Mouse (Mus musculus): ENCODE measurements around the gene Btf3l4. TPM values are rescaled to one million over a fixed set of nuclear protein-coding genes. Genes with fewer than 3 reads are reported as not detected.
A peak's percentile ranks its signal among the peaks of the same experiment; 100 is the strongest.

The Btf3l4 gene
- polyA plus RNA-seq, 1 experiment: 161 TPM

DNA sequence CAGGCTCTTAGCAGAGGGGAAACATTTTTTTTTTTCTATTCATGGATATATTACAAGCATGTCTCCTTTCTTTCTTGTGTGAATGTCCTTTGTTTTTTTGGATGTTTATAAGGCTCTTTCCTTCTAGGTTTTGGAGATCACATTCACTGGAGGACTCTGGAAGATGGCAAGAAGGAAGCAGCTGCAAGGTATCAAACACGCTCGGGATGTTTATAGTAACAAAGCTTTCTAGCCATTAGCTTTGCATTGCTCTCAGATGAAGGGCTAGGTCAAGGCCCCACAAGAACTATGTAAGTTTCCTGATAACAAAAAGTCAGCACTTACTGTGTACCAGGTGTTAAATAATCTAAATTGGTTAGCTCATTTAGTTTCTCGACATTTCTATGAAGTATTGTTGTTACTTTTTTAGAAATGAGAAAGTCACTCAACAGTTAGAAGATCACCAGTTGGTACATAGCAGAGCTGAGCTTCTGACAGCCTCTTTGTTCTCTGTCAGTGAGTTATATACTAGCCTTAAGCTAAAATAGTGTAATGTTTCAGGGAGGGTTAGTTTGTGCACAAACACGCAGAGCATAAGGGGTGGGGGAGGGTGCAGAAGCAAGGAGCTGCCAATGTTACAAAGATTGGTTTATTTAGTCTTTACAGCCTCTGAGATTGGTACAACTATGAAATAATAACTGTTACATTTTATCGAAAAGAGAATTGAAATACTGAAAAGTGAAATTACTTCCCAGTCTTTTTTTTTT is 12.6 kb upstream of the Btf3l4 start:
- H3K27ac ChIP-seq (ENCODE audit: insufficient read depth, low read length): no peak overlapping the region
- no peaks in the 10 kb centered on the region; the same call in none of the 2 replicates for H3K4me1 ChIP-seq (ENCODE audit: control insufficient read depth, insufficient read depth, low read length)
- TF ChIP-seq POLR2A (IDR thresholded peaks at IDR 0.05; ENCODE audit: low read depth, low read length) (no peak), CTCF (IDR thresholded peaks at IDR 0.05; ENCODE audit: borderline replicate concordance, insufficient read depth, low read length) (no peak)
- H3K4me3 ChIP-seq (ENCODE audit: insufficient read depth, low read length): no peak overlapping the region

DNA sequence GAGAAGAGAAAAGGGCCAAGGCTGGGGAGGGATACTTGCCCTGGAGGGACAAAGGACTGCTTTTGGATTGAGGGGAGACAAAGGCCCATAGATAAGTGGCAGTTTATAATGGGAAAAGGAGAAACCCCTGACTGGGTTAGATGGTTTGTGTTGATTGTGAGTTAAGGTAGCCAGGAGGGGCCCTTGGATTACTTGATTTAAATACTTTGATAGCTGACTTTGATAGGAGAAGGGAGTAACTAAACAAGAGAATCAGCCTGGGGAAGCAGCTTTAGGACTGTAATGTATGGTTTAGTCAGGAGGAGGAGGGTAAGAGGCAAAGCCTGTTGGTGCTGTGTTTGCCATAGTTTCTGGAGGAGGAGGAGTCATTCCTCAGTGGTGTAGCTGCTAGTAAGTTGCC is 9.9 kb upstream of the Btf3l4 start:
- Histone ChIP-seq H3K4me1 (ENCODE audit: control insufficient read depth, insufficient read depth, low read length) (peaks cover 1% of the 10 kb centered on the region; the same call in 1 of the 2 replicates), H3K27ac (ENCODE audit: insufficient read depth, low read length) (no peak overlapping the region), H3K4me3 (ENCODE audit: insufficient read depth, low read length) (no peak overlapping the region)
- no peak for TF ChIP-seq CTCF (IDR thresholded peaks at IDR 0.05; ENCODE audit: borderline replicate concordance, insufficient read depth, low read length)
- no peak for TF ChIP-seq POLR2A (IDR thresholded peaks at IDR 0.05; ENCODE audit: low read depth, low read length)

DNA sequence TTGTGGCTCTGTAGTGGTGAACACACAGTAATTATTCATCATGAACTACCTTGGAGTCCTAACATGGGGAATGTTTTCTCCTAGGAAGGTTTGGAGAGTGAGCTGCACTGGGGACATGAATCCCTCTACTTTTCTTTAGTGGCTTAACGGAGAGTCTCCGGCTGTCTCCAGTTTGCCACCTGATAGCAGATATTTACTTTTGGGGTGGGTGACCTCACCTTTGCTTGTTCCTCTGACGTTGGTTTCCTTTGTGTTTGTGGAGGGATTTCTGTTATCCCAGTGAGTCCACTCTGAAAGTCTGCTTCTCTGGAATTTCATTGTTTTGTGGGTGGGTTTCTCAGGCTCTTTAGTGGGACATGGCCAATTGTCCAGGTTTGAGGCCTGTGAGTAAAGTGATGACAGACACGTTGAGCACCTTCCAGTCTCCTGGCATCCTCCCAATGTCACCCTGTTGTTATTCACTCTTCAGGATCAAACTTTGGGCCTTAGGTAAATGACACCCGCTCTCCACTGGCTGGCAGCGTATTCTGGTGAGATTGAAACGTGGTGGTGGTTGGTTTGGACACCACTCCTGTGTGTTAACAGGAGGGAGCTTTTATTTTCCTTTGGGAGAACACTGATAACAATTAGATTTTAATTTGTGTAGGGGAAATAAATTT is 8.6 kb upstream of the Btf3l4 start:
- Histone ChIP-seq H3K27ac (ENCODE audit: insufficient read depth, low read length) (no peak overlapping the region), H3K4me1 (ENCODE audit: control insufficient read depth, insufficient read depth, low read length) (peaks cover 5% of the 10 kb centered on the region; the same call in 1 of the 2 replicates), H3K4me3 (ENCODE audit: insufficient read depth, low read length) (no peak overlapping the region)
- TF ChIP-seq CTCF (IDR thresholded peaks at IDR 0.05; ENCODE audit: borderline replicate concordance, insufficient read depth, low read length) (no peak), POLR2A (IDR thresholded peaks at IDR 0.05; ENCODE audit: low read depth, low read length) (no peak)

DNA sequence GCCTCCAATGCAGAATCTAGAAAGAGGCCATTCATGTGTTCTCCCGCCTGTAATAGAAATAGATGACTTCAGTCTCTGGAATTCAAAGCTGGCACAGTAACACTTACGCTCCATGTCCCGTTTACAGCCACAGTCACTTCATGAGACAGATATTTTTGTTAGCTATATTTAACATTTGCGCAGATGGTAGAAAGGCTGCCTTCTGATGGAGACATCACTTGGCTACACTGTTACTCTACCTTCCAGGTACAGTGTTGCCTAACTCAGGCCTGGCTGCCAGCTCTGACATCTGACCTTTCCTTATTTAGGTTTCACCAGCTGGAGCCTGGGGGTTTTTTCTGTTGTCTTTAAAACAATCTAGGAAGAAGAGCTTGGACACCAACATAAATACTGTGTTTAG is 4.6 kb upstream of the Btf3l4 start:
- no peak overlapping the region for H3K4me3 ChIP-seq (ENCODE audit: insufficient read depth, low read length)
- no peak overlapping the region for H3K27ac ChIP-seq (ENCODE audit: insufficient read depth, low read length)
- H3K4me1 ChIP-seq (ENCODE audit: control insufficient read depth, insufficient read depth, low read length): peaks cover 7% of the 10 kb centered on the region; the same call in 1 of the 2 replicates
- TF ChIP-seq CTCF (IDR thresholded peaks at IDR 0.05; ENCODE audit: borderline replicate concordance, insufficient read depth, low read length) (no peak), POLR2A (IDR thresholded peaks at IDR 0.05; ENCODE audit: low read depth, low read length) (no peak)

DNA sequence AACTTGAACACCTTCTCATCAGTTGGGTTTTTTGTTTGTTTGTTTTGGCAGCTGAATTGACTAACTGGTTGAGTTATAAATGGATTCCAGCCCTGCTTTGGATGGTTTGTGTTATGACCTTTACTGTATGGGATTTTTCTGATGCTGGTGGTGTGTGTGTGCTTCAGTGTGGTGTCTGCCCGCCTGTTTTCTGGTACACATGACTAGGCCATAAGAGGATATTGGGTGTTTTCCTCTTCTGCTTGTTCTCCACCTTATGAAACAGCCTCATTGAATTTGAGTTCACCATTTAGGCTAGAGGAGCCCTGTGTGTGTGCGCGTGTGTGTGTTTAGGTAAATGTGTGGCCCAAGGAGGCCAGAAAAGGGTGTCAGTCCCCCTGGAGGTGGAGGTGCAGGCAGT is 2.1 kb upstream of the Btf3l4 start:
- Histone ChIP-seq H3K4me3 (ENCODE audit: insufficient read depth, low read length) (peak overlapping the region; percentile 89), H3K27ac (ENCODE audit: insufficient read depth, low read length) (peak overlapping the region; percentile 99), H3K4me1 (ENCODE audit: control insufficient read depth, insufficient read depth, low read length) (peaks cover 7% of the 10 kb centered on the region; the same call in 1 of the 2 replicates)
- TF ChIP-seq CTCF (IDR thresholded peaks at IDR 0.05; ENCODE audit: borderline replicate concordance, insufficient read depth, low read length) (no peak), POLR2A (IDR thresholded peaks at IDR 0.05; ENCODE audit: low read depth, low read length) (no peak)

DNA sequence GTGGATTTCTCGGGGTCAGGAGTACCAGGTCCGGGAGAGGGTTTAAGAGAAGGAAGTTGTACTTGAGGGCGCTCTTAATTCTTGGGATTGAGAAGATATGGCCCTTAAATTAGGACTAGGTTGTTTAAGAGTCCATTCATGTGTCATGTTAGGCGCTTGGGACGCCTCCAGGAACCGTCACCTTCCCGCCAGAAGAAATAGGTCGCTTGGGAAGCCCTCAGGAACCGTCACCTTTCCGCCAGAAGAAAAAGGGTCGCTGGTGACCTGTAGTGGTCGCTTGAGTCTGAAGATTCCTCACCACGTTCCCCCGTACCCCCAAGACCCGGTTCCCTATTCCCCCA is 1.5 kb upstream of the Btf3l4 start:
- Histone ChIP-seq H3K4me1 (ENCODE audit: control insufficient read depth, insufficient read depth, low read length) (peaks cover 9% of the 10 kb centered on the region), H3K27ac (ENCODE audit: insufficient read depth, low read length) (peak overlapping the region; percentile 99), H3K4me3 (ENCODE audit: insufficient read depth, low read length) (peak overlapping the region; percentile 89)
- TF ChIP-seq POLR2A (IDR thresholded peaks at IDR 0.05; ENCODE audit: low read depth, low read length) (no peak), CTCF (IDR thresholded peaks at IDR 0.05; ENCODE audit: borderline replicate concordance, insufficient read depth, low read length) (no peak)

DNA sequence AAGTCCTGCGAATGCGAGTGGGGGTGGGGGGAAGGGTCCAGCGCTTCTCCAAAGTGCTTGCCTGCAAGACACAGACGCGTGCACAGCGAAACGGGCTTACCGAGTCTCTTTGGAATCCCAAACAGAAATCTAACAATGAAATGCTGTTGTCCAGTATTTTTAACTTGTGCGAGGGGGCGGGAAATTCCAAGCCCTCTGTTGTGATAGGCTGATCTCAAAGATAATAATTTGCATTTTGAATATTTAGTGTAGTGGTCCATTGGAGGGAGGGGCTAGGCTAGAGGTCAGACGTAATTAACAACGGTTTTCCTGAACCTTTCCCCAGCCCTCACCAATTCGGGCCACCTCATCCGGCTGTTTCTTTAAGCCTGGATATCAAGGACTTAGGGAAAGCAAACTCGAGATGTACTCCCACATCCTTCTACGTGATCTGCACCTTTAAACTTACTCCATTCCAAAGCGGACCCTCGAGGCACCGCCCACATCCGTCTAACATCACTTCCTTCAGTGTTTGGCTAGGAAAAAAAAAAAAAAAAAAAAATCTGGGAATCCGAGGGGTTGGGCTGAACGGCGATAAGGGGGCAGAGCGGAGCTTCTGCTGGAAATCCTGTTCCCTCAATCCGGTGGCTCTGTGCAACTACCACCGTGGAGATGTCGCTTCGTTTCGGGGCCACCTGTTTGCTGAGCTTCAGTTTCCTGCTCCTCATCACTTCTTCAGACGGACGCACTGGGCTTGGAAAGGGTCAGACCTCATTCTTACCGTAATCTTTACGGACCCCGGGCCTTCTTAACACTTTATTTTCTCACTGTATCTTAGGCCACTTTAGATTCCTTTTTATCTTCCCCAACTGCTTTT is 929 bp upstream of the Btf3l4 start, which contains the start of gene Txndc12:
TSS of gene Txndc12 (plus strand) at position 487 of the 856 bp plus-strand sequence.
- peak within 1 kb of the TSS; percentile 99 for H3K27ac ChIP-seq (ENCODE audit: insufficient read depth, low read length)
- H3K4me3 ChIP-seq (ENCODE audit: insufficient read depth, low read length): peak within 1 kb of the TSS; percentile 92
- H3K4me1 ChIP-seq (ENCODE audit: control insufficient read depth, insufficient read depth, low read length): peaks cover 9% of the 10 kb centered on the region
- peak; percentile 92 for TF ChIP-seq POLR2A (IDR thresholded peaks at IDR 0.05; ENCODE audit: low read depth, low read length)
- no peak for TF ChIP-seq CTCF (IDR thresholded peaks at IDR 0.05; ENCODE audit: borderline replicate concordance, insufficient read depth, low read length)

DNA sequence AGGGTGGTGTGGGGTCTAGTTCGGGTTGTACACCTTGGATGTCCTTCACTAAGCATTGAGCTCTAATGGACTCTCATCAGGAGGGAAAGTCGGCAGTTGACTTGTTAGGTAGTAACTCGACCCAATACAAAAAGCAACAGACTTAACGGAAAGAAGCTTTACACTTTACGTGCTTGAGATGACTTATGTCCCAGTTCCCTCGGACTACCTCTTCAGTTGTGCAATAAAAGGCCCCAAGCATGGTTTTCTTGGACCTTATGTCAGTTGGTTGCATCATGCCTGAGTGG is 357 bp upstream of the Btf3l4 start:
- H3K4me3 ChIP-seq (ENCODE audit: insufficient read depth, low read length): peak overlapping the region; percentile 89
- H3K27ac ChIP-seq (ENCODE audit: insufficient read depth, low read length): peak overlapping the region; percentile 99
- H3K4me1 ChIP-seq (ENCODE audit: control insufficient read depth, insufficient read depth, low read length): peaks cover 9% of the 10 kb centered on the region
- TF ChIP-seq CTCF (IDR thresholded peaks at IDR 0.05; ENCODE audit: borderline replicate concordance, insufficient read depth, low read length): no peak
- TF ChIP-seq POLR2A (IDR thresholded peaks at IDR 0.05; ENCODE audit: low read depth, low read length): no peak

DNA sequence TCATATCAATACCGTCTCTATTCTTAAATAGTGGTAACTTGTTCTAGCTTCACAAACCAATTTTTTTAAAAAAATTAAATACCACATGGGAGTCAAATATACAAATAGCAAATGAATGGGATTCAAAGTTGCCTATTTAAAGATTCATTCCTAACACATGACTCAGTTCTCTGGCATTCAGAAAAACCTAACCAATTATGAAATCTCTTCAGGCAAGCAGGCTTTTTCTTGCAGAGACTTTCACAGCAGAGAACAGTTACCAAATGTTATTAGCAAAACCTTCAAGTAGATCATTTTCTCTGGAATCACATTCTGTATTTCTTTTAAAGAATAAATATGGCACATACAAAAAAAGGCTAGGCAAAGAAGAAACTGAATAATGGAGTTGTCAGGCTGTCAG is 2.7 kb downstream of the Btf3l4 start:
- no peak for TF ChIP-seq CTCF (IDR thresholded peaks at IDR 0.05; ENCODE audit: borderline replicate concordance, insufficient read depth, low read length)
- no peak for TF ChIP-seq POLR2A (IDR thresholded peaks at IDR 0.05; ENCODE audit: low read depth, low read length)
- Histone ChIP-seq H3K4me3 (ENCODE audit: insufficient read depth, low read length) (no peak overlapping the region), H3K27ac (ENCODE audit: insufficient read depth, low read length) (peak overlapping the region; percentile 64; the same call in 1 of the 2 replicates), H3K4me1 (ENCODE audit: control insufficient read depth, insufficient read depth, low read length) (peaks cover 2% of the 10 kb centered on the region)
